Mouse (Mus musculus) cerebellum, adult 2 months (tissue): ENCODE measurements at regions not wholly inside any gene's neighbourhood (a gene's known extent, or its start where the extent isn't known, plus 50 kb on each side); places are given as distances from the start of the nearest gene placed in this dataset.
A peak's percentile ranks its signal among the peaks of the same experiment; 100 is the strongest.

Source experiments
- DNase-seq, 2 experiments: peaks; one replicate each; pipeline ENCODE4 v3.0.0; 2021
- H3K27ac ChIP-seq: fragments of 200-500 bp; 2 replicates; pipeline ENCODE4 v1.5.1; 2012; ENCODE audit warnings: low read length, control low read depth, inconsistent platforms; ENCODE audit not compliant: insufficient read depth
- H3K27me3 ChIP-seq: fragments of 200-500 bp; 2 replicates; pipeline ENCODE4 v1.6.1; 2012; ENCODE audit warnings: inconsistent platforms, mild to moderate bottlenecking, low read length, moderate library complexity; ENCODE audit not compliant: control insufficient read depth, insufficient read depth
- H3K4me1 ChIP-seq: fragments of 200-500 bp; 2 replicates; pipeline ENCODE4 v1.6.1; 2011; ENCODE audit warnings: low read length; ENCODE audit not compliant: control insufficient read depth, insufficient read depth
- H3K4me3 ChIP-seq: fragments of 200-500 bp; replicated peaks from 2 replicates; pipeline ENCODE3; 2011; ENCODE audit warnings: mild to moderate bottlenecking, low read depth, low read length, control low read depth; ENCODE audit not compliant: insufficient read depth
- CTCF ChIP-seq: fragments of 200-500 bp; IDR thresholded peaks from 2 replicates; pipeline ENCODE4 v1.5.1; 2011; ENCODE audit warnings: low read depth, mild to moderate bottlenecking, control low read depth, low read length, moderate library complexity, borderline replicate concordance; ENCODE audit not compliant: insufficient read depth
- POLR2A ChIP-seq: fragments of 200-500 bp; IDR thresholded peaks from 2 replicates; pipeline ENCODE4 v1.6.1; 2011; ENCODE audit warnings: low read length, control low read depth, borderline replicate concordance; ENCODE audit not compliant: insufficient read depth
- WGBS: fragments of 180-500 bp; shearing (Covaris S2); methylation state at CpG from one replicate; pipeline ENCODE4 v1.1.7; 2018; 5-methylcytosine and 5-hydroxymethylcytosine counted together

DNA sequence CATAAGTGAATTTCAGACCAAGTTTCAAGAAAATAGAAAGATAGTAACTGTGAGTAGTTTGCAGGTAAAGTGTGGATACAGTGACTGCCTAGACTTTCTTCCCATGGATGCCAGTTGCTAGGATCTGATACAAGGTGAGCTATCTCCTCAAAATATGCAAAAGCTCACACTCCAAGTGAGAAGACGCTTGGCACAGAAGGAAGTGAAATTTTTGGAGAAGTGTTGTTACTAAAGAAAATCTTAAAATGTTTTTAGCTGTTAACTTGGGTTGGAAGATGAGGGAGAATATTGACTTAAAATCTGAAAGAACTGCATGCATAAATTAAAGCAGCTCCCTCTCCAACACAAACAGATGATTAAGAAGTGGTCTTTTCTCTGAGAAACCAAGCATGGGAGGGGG is 395.8 kb downstream of the Plod2 start:
- DNase-seq = no peak
- 87% methylated on average over 1 of the region's 1 CpGs for WGBS
- H3K4me3 ChIP-seq = no peak overlapping the region
- no peak overlapping the region for H3K27ac ChIP-seq
- H3K27me3 ChIP-seq = no peaks in the 10 kb centered on the region; the same call in 1 of the 2 replicates
- TF ChIP-seq CTCF (no peak), POLR2A (no peak)
- no peaks in the 10 kb centered on the region for H3K4me1 ChIP-seq

DNA sequence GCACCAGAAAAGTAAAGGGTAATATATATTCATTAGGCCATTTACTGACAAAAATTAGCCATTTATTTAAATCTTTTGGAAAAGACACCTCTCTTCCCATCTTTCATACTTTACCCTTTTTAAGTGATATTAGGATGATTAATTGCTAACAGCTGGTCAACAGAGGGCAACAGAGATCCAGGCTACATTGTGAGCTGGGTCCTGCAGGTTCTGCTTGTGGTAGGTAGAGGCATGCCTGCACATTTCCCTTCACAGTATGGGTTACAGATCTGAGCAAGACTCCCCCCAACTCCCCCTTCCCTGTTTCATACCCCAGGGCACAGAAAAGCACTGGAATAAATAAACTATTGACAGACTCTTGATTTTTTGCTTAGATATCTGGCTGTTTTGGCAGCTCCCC is 408.1 kb downstream of the Plod2 start:
- TF ChIP-seq CTCF (peak; percentile 50; the same call in 1 of the 2 replicates), POLR2A (no peak)
- H3K4me1 ChIP-seq = no peaks in the 10 kb centered on the region
- no peak overlapping the region for H3K4me3 ChIP-seq
- no peak overlapping the region for H3K27ac ChIP-seq
- no peaks in the 10 kb centered on the region for H3K27me3 ChIP-seq
- peak in 1 of 2 experiments; percentile 11 for DNase-seq

DNA sequence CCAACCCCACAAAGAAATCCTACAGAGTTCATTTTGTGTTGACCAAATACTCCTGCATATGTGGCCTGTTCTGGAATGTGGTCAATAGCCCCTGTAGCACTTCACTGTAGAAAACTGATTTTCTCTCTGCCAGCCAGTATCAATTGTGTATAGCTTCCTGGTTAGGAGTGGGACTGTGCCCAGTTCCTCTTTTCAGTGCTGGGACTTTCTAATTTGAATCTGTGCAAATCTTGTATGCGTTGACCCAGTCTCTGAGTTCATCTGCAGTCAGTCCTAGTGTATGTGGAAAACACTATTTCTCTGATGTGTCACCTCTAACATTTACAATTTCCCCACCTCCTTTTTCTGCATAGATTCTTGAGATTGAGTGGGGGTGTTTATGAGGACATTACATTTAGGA is 421.3 kb downstream of the Plod2 start:
- TF ChIP-seq POLR2A = no peak
- no peak for TF ChIP-seq CTCF
- Histone ChIP-seq H3K4me3 (no peak overlapping the region), H3K27me3 (no peaks in the 10 kb centered on the region), H3K27ac (no peak overlapping the region), H3K4me1 (no peaks in the 10 kb centered on the region)
- no peak for DNase-seq
- 88% methylated on average over 1 of the region's 1 CpGs for WGBS

DNA sequence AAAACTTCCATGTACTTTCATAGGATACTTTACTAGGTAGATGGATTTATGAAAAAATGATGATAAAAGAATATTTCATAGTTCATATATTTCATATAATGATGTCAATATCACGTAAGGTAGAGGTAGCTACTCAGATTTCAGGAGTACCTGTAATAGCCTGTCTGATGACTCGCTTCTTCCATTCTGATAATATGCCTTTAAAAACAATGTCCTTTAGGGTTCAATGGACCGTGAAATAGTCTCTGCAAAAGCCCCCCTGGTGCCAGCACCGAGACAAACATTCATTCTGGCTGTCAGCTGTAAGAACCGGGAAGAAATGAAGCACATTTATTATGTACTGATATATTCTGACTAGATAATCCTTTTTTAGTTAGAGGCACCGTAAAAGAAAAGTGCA is 449.7 kb downstream of the Plod2 start:
- TF ChIP-seq POLR2A (no peak), CTCF (no peak)
- Histone ChIP-seq H3K27ac (no peak overlapping the region), H3K4me1 (no peaks in the 10 kb centered on the region), H3K4me3 (no peak overlapping the region), H3K27me3 (no peaks in the 10 kb centered on the region)
- 20% methylated on average over 6 of the region's 6 CpGs for WGBS
- DNase-seq = no peak

DNA sequence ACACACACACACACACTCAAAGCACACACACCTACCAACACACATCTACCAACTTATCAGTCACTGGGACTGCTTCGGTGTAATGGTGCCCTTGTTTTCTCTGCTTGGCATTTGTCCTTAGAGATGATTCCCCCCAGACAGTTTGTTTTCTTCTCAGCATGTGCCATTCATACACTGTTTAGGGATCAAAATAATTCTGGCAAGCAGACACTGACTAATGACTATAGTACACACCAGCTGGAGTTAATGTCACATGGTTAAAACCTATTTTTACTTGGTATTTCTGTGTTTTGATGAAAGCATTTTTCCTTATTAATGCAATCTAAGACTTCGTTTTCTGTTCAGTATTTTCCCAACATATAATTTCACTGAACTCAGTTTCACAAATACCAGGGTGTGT is 454.1 kb downstream of the Plod2 start:
- DNase-seq = no peak
- Histone ChIP-seq H3K27ac (no peak overlapping the region), H3K4me1 (no peaks in the 10 kb centered on the region), H3K4me3 (no peak overlapping the region), H3K27me3 (no peaks in the 10 kb centered on the region)
- WGBS = 46% methylated on average over 2 of the region's 2 CpGs
- TF ChIP-seq CTCF (no peak), POLR2A (no peak)

DNA sequence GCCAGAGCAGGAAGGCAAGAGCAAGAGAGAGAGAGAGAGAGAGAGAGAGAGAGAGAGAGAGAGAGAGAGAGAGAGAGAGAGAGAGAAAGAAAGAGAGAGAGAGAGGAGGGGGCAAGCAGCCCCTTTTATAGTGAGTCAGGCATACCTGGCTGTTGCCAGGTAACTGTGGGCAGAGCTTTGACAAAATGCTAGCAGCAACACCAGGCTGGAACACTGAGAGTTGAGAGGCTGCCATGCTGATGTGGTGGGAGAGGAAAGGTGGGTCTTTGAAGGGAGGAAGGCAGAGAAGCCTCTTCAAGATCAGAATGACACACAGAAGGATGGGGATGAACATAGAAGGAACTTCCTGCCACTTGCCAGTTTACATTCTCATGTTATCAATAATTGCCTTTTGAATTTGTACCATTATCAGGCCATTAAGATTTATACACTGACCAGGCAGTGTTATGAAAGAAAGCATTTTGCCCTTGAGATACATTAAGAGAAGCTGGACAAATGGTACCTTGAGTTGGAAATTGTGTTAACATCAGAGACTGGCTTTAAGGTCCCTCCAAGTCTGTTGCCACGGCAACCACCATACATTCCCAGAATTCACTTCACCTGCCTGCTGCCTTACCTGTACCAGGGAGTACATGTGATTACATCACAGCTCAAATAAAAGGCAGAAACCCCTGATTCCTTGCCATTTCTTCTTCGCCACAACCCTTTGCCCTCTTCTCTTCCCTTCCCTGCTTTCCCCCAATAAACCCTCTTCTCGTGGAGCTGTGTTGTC is 463.3 kb downstream of the Plod2 start:
- Histone ChIP-seq H3K4me3 (no peak overlapping the region), H3K4me1 (no peaks in the 10 kb centered on the region), H3K27ac (no peak overlapping the region), H3K27me3 (no peaks in the 10 kb centered on the region)
- 87% methylated on average over 3 of the region's 3 CpGs for WGBS
- TF ChIP-seq POLR2A = no peak
- no peak for TF ChIP-seq CTCF
- DNase-seq = no peak

DNA sequence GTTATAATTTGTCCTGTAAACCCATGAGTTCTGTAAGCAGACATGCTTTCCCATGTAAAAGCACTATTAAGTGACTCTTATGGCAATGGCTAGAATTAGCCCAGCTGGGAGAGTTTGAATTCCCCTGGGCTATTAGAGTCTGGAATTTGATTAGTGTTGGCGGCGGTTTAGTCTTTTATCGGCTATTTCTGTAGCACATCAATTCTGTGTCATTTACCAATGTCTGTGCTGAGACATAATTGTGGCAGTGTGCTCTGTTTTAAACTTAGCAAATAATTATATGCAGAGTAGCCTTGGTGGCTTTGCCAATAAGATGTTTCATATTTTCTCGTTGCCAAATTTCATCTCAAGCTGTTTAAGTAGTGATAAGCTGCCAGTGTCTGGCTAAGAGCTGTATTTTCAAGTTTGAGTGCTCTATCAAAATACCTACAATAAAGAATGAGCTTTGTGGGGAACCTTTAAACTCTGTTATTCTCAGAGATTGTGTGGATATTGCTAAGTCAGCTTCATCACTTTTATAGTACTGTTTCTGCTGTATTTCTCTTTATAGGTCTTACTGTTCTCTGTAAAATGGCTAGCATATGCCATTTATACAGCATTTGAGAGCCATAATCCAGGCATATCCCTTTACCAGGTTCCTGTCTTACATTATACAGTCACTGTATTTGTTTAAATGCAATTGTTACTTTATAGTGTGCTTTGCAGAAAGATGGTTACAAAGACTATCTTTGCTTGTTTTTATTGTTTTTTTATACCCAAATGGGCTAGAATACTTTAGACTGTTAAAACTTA is 466.7 kb downstream of the Plod2 start:
- WGBS = 8% methylated on average over 4 of the region's 4 CpGs
- Histone ChIP-seq H3K27me3 (no peaks in the 10 kb centered on the region), H3K27ac (no peak overlapping the region), H3K4me1 (no peaks in the 10 kb centered on the region), H3K4me3 (no peak overlapping the region)
- no peak for DNase-seq
- TF ChIP-seq POLR2A (no peak), CTCF (no peak)
